Mouse (Mus musculus): ENCODE measurements around the gene Zfp422.

The Zfp422 gene

GRCm38 (mm10) chr6:116628539-116629171 lies at the start of gene Zfp422:
Zfp422 (minus strand) TSS chr6:116628999.
- in situ Hi-C loops (cut with MboI, MseI) = no loop called here

GRCm38 (mm10) chr6:116677321-116677720 lies 48.5 kb upstream of the Zfp422 start:
- in situ Hi-C loops (cut with MboI, MseI) = loop anchor here (10.0 kb wide), 1 partner anchor 1257 kb away; the partner anchor contains the start of gene Fxyd4

GRCm38 (mm10) chr6:116676355-116676913 lies 47.6 kb upstream of the Zfp422 start:
- in situ Hi-C loops (cut with MboI, MseI) = loop anchor here (10.0 kb wide), 1 partner anchor 1258 kb away; the partner anchor contains the start of gene Fxyd4

- in situ Hi-C loops (cut with MboI, MseI) = loop anchor here (10.0 kb wide), 1 partner anchor 1260 kb away; the partner anchor contains the start of gene Fxyd4
These were observed 45.6 kb upstream of the Zfp422 start for GRCm38 (mm10) chr6:116674283-116674886.

- in situ Hi-C loops (cut with MboI, MseI) = loop anchor here (10.0 kb wide), 1 partner anchor 1261 kb away; the partner anchor contains the start of gene Fxyd4
These were observed 44.9 kb upstream of the Zfp422 start, which contains the start of gene Rassf4 for GRCm38 (mm10) chr6:116673471-116674282. Rassf4 (minus strand) TSS chr6:116673952.

- in situ Hi-C loops (cut with MboI, MseI) = loop anchor here (10.0 kb wide), 1 partner anchor 1262 kb away; the partner anchor contains the start of gene Fxyd4
These were observed 43.5 kb upstream of the Zfp422 start for GRCm38 (mm10) chr6:116672349-116672748.

GRCm38 (mm10) chr6:116671768-116672167 lies 43.0 kb upstream of the Zfp422 start:
- in situ Hi-C loops (cut with MboI, MseI) = loop anchor here (10.0 kb wide), 1 partner anchor 1263 kb away; the partner anchor contains the start of gene Fxyd4

GRCm38 (mm10) chr6:116671031-116671430 lies 42.2 kb upstream of the Zfp422 start:
- in situ Hi-C loops (cut with MboI, MseI) = loop anchor here (10.0 kb wide), 1 partner anchor 1264 kb away; the partner anchor contains the start of gene Fxyd4

GRCm38 (mm10) chr6:116670144-116670543 lies 41.3 kb upstream of the Zfp422 start:
- in situ Hi-C loops (cut with MboI, MseI) = loop anchor here (10.0 kb wide), 1 partner anchor 1265 kb away; the partner anchor contains the start of gene Fxyd4

GRCm38 (mm10) chr6:116668682-116669470 lies 40.1 kb upstream of the Zfp422 start:
- in situ Hi-C loops (cut with MboI, MseI) = no loop called here

- in situ Hi-C loops (cut with MboI, MseI) = no loop called here
These were observed 38.6 kb upstream of the Zfp422 start for GRCm38 (mm10) chr6:116667382-116667781.

GRCm38 (mm10) chr6:116666892-116667291 lies 38.1 kb upstream of the Zfp422 start:
- in situ Hi-C loops (cut with MboI, MseI) = no loop called here

GRCm38 (mm10) chr6:116666085-116666750 lies 37.4 kb upstream of the Zfp422 start:
- in situ Hi-C loops (cut with MboI, MseI) = no loop called here

- in situ Hi-C loops (cut with MboI, MseI) = no loop called here
These were observed 36.0 kb upstream of the Zfp422 start for GRCm38 (mm10) chr6:116664830-116665229.

- in situ Hi-C loops (cut with MboI, MseI) = no loop called here
These were observed 35.2 kb upstream of the Zfp422 start for GRCm38 (mm10) chr6:116664031-116664430.

- in situ Hi-C loops (cut with MboI, MseI) = no loop called here
These were observed 34.6 kb upstream of the Zfp422 start for GRCm38 (mm10) chr6:116663364-116663763.

GRCm38 (mm10) chr6:116653684-116654454 lies 25.1 kb upstream of the Zfp422 start:
- in situ Hi-C loops (cut with MboI, MseI) = loop anchor here (10.0 kb wide), 2 partner anchors 131 to 1471 kb away; no protein-coding TSS in a partner anchor

GRCm38 (mm10) chr6:116653191-116653590 lies 24.4 kb upstream of the Zfp422 start:
- in situ Hi-C loops (cut with MboI, MseI) = loop anchor here (10.0 kb wide), 2 partner anchors 132 to 1472 kb away; no protein-coding TSS in a partner anchor
